Mouse (Mus musculus): ENCODE results near the gene Raver1. TPM values are rescaled to one million over a fixed set of nuclear protein-coding genes. Genes with fewer than 3 reads are reported as not detected.

The Raver1 gene
- polyA plus RNA-seq, 1 experiment from 2014 or later = 40.7 TPM

DNA sequence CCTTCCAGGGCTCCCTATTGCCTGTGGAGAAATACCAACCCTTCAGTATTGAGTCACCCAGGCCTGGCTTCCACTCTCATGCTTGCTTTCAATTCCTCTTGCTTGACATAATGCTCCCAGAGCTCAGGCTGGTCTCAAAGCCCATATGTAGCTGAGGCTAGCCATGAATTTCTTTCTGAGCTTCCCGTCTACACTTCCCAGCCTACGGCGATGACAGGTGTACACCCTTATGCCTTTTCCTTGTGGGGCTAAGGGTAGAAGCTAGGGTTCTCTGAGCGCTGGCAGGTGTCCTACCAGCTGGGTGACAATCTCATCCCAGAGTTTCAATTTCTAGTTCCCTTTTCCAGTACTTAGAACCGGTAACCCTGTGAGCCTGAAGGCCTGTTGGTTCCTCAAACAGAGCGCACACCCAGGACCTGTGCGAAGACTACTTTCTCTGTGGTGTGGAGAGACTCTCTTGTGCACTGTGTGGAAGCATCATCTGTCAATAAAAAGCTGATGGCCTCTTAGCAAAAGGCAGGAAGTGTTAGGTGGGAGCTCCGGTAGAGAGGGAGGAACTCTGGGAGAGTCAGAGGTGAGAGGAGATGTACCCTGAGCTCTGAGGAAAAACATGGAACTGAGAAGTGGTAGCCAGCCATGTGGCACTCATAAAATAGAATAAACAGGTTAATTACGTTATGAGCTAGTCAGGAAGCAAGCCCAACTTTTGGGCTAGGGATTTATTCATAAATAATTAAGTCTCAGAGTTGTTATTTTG lies 33.9 kb upstream of the Raver1 start:
- no peak for ATAC-seq
- Histone ChIP-seq H3K27me3 (no peaks in the 10 kb centered on the region), H3K36me3 (peaks cover 65% of the 10 kb centered on the region), H3K9me3 (no peaks in the 10 kb centered on the region), H3K9ac (replicated peaks) (no peak overlapping the region), H3K4me3 (replicated peaks) (no peak overlapping the region), H3K27ac (no peak overlapping the region), H3K4me2 (replicated peaks) (no peak overlapping the region), H3K4me1 (replicated peaks) (peaks cover 6% of the 10 kb centered on the region)
- WGBS = 89% methylated on average over 9 of the region's 9 CpGs

DNA sequence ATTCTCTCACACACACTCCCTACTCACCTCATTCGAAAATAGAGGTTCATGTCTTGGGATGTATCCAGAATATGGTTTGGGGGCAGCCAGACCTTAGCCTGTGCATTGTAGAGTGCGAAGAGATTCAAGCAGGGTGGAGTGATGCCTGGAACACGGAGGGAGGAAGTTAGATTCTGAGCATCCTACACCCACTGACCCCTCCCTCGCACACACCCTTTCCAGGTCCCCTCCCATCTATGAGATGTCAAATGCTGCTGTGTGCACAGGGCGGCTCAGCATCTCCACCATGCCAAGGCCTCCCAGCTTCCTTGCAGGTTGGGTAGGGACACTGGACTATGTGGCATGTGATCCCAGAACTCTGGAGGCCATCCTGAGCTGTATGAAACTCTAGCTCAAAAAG lies 33.0 kb upstream of the Raver1 start:
- H3K4me2 ChIP-seq (replicated peaks) = no peak overlapping the region
- no peak overlapping the region for H3K27ac ChIP-seq
- peaks cover 71% of the 10 kb centered on the region for H3K36me3 ChIP-seq
- no peaks in the 10 kb centered on the region for H3K27me3 ChIP-seq
- WGBS = 83% methylated on average over 5 of the region's 5 CpGs
- no peaks in the 10 kb centered on the region for H3K9me3 ChIP-seq
- no peak overlapping the region for H3K4me3 ChIP-seq (replicated peaks)
- no peak for ATAC-seq
- H3K9ac ChIP-seq (replicated peaks) = no peak overlapping the region
- H3K4me1 ChIP-seq (replicated peaks) = no peaks in the 10 kb centered on the region

DNA sequence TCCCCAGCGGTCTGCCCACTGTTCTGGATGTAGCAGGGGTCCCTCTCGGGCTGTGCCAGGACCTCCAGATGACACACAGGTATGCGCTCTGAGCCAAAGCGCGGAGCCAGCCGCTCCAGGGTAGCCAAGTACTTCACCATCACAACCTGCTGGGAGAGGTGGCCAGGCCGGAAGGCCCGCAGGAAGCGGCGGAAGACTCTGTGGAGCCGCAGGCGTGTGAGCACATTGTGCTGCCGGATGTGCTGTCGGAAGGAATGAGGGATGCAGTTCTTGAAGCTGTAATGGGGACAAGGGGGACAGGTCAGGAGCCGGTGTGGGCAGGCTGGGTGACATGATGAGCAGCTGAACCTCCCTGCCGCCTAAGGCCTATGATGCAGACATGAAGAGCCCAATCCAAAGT lies 29.7 kb upstream of the Raver1 start:
- H3K4me3 ChIP-seq (replicated peaks) = no peak overlapping the region
- no peaks in the 10 kb centered on the region for H3K9me3 ChIP-seq
- no peak overlapping the region for H3K4me2 ChIP-seq (replicated peaks)
- ATAC-seq = no peak
- WGBS = 90% methylated on average over 16 of the region's 16 CpGs
- no peak overlapping the region for H3K27ac ChIP-seq
- H3K4me1 ChIP-seq (replicated peaks) = no peaks in the 10 kb centered on the region
- no peaks in the 10 kb centered on the region for H3K27me3 ChIP-seq
- peaks cover 56% of the 10 kb centered on the region for H3K36me3 ChIP-seq
- no peak overlapping the region for H3K9ac ChIP-seq (replicated peaks)

DNA sequence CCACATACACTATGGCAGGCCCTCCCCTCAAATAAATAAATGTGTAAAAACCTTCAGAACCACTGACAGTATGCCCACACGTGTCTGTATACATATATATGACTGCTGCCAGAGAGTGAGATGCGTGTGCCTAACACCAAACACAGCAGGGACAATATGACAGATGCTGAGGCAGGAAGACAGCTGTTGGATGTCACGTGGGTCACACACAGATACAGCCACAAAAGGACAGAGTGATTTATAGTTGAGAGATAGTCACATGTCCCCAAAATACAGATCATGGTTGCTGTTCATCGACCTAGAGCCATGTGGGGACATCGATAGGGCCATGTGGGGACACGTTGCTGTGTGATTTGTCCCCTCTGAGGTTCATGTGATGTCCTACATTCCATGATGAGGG lies 25.3 kb upstream of the Raver1 start:
- 82% methylated on average over 6 of the region's 6 CpGs for WGBS
- Histone ChIP-seq H3K36me3 (peaks cover 20% of the 10 kb centered on the region), H3K9me3 (no peaks in the 10 kb centered on the region), H3K4me2 (replicated peaks) (no peak overlapping the region), H3K27ac (no peak overlapping the region), H3K4me3 (replicated peaks) (no peak overlapping the region), H3K27me3 (no peaks in the 10 kb centered on the region), H3K4me1 (replicated peaks) (no peaks in the 10 kb centered on the region), H3K9ac (replicated peaks) (no peak overlapping the region)
- no peak for ATAC-seq

DNA sequence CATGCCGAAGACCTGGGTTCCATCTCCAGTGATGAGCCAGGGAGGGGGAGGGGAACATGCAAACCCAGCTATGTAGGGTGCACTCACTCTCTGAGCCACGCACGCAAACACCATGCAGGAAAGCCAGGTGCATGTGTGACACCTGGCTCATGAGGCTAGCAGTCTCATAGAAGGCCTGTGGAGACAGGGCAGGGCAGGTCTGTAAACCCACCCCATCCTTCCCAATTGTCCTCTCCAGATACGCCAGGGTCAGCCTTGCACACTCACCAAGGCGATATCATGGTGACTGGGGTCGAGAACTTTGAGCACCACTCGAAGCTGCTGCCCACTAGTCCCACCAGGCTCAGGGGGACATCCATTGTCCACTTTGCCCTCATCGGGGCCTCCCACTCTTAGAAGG lies 23.3 kb upstream of the Raver1 start:
- no peak for ATAC-seq

DNA sequence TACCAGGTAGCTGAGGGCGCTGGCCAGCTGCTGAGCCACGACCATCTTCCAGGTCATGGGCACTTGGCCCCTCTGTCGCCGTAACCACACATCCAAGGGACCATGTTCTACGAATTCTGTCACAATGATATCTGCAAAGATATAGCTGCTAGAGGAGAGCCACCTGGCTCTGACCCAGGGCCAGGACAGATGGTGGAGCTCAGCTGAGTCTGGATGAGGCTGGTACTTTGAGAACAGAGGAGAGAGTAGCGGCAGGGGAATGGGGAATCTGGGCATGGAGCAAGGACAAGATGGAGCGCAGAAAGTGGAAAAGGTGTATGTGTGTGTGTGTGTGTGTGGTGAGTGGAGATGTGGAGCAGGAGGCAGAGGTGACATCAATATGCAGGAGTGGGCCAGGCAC lies 22.4 kb upstream of the Raver1 start:
- Histone ChIP-seq H3K36me3 (peaks cover 9% of the 10 kb centered on the region; the same call in 1 of the 2 replicates), H3K9me3 (no peaks in the 10 kb centered on the region), H3K27me3 (no peaks in the 10 kb centered on the region), H3K4me1 (replicated peaks) (no peaks in the 10 kb centered on the region), H3K9ac (replicated peaks) (no peak overlapping the region), H3K4me3 (replicated peaks) (no peak overlapping the region), H3K27ac (no peak overlapping the region), H3K4me2 (replicated peaks) (no peak overlapping the region)
- WGBS = 91% methylated on average over 7 of the region's 7 CpGs
- ATAC-seq = no peak

More for the DNA sequence above, 23.3 kb upstream of the Raver1 start:
- H3K9ac ChIP-seq (replicated peaks) = no peak overlapping the region
- H3K36me3 ChIP-seq = peaks cover 7% of the 10 kb centered on the region
- H3K4me3 ChIP-seq (replicated peaks) = no peak overlapping the region
- no peak overlapping the region for H3K4me2 ChIP-seq (replicated peaks)
- no peaks in the 10 kb centered on the region for H3K9me3 ChIP-seq
- H3K27me3 ChIP-seq = no peaks in the 10 kb centered on the region
- H3K4me1 ChIP-seq (replicated peaks) = no peaks in the 10 kb centered on the region
- no peak overlapping the region for H3K27ac ChIP-seq
- 92% methylated on average over 8 of the region's 8 CpGs for WGBS

DNA sequence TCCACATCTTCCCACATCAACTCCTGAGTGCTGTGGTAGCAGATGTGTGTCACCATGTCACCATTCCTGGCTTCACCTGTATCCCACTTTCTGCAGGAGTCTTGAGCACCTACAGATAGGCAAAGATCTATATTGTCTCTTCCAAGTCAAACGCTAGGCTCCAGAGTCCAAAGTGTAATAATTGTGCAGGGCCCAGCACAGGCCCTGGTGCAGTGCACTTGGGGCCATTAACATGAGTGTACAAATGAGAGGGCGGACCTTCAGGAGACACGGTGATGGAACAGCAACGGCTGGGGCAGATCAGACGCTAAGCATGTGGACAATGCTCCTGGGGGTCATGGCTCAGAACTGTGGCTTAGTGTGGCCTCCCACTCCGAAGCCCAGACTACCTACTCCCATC lies 21.9 kb upstream of the Raver1 start:
- WGBS = 95% methylated on average over 6 of the region's 6 CpGs
- no peaks in the 10 kb centered on the region for H3K27me3 ChIP-seq
- ATAC-seq = no peak

DNA sequence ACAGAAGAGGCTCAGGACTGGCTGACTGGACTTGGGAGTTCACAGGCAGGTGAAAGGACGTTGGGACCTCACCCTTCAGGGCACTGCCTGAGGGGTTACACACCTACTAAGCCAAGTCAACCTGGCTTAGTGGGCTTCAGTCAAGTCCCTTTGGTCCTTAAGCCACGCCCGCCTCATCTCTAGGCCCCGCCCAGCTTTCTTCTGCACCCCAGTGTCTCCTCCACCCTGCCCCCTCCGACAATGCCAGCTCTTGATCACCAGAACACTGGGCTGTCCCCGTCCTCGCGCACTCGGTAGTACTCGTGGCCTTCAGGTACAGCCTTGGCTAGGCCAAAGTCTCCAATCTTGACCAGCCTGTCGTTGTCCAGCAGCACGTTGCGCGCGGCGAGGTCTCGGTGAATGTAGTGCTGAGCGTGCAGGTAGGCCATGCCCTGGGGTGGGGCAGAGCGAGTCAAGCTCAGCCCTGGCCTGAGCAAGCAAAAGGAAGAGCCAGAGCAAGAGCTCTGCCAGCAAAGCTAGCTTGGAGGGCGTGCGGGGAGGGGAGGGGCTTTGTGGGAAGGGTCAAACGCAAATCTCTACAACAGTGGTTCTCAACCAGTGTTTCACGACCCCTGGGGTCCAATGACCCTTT lies 15.9 kb upstream of the Raver1 start:
- Histone ChIP-seq H3K4me1 (replicated peaks) (no peaks in the 10 kb centered on the region), H3K36me3 (peaks cover 24% of the 10 kb centered on the region; the same call in 1 of the 2 replicates), H3K27me3 (no peaks in the 10 kb centered on the region), H3K9me3 (no peaks in the 10 kb centered on the region), H3K9ac (replicated peaks) (no peak overlapping the region), H3K4me2 (replicated peaks) (no peak overlapping the region), H3K4me3 (replicated peaks) (no peak overlapping the region), H3K27ac (no peak overlapping the region)
- no peak for ATAC-seq
- WGBS = 46% methylated on average over 23 of the region's 23 CpGs

More for the DNA sequence above, 21.9 kb upstream of the Raver1 start:
- Histone ChIP-seq H3K36me3 (peaks cover 14% of the 10 kb centered on the region; the same call in 1 of the 2 replicates), H3K4me1 (replicated peaks) (no peaks in the 10 kb centered on the region), H3K9ac (replicated peaks) (no peak overlapping the region), H3K27ac (no peak overlapping the region), H3K4me3 (replicated peaks) (no peak overlapping the region), H3K4me2 (replicated peaks) (no peak overlapping the region), H3K9me3 (no peaks in the 10 kb centered on the region)

DNA sequence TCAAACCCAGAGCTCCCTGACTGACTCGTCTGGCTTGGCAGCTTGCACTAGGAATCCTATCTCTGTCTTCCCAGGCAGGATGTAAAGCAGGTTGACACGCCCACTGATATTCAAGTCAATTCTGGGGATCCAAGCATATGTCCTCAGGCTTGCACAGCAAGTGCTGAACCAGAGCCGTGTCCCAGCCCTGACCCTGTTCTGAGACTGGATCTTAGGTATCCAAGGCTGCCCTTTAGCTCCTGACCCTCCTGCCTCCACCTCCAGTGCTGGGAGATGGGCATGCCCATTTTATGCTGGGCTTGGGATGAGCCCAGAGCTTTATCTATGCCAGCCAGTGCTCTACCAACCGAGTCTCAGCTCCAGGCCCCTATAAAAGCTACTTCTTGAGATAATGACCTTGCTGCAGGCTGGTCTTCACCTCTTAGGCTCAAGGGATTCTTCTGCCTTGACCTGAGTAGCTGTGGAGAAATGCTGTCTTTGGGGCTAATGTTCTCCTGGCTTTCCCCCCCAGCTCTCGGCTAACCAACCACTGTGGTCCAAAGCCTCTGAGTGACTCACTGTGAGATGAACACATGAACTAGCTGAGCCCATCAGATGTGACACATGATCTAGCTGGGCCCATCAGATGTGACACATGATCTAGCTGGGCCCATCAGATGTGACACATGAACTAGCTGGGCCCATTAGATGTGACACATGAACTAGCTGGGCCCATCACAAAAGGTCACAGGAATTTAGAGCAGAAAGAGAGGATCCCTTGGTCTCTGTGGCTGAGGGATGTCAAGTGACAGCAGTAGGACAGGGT lies 14.2 kb upstream of the Raver1 start:
- ATAC-seq = no peak
- Histone ChIP-seq H3K27ac (no peak overlapping the region), H3K36me3 (peaks cover 24% of the 10 kb centered on the region; the same call in 1 of the 2 replicates), H3K9ac (replicated peaks) (no peak overlapping the region), H3K4me2 (replicated peaks) (no peak overlapping the region), H3K4me3 (replicated peaks) (no peak overlapping the region), H3K27me3 (no peaks in the 10 kb centered on the region), H3K4me1 (replicated peaks) (no peaks in the 10 kb centered on the region), H3K9me3 (no peaks in the 10 kb centered on the region)
- 80% methylated on average over 5 of the region's 5 CpGs for WGBS

DNA sequence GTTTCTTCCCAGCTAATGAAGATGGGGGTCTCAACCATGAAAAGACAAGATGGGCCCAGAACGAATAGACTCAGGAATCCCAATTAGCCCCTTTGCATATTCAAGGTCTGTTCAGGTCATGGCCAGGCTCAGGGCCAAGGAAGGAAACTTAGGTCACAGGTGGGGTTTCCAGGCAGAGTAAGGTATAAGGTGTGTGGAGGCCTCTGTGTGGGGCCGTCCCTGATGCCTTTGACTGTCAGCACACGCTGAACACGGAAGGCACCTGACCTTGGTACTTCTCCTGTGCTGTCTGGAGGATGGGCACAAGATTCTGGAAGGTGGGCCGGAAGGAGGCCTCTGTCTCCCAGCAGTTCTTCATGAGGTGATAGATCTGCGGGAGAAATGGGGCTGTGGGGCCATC lies 13.0 kb upstream of the Raver1 start:
- ATAC-seq = no peak
- H3K9ac ChIP-seq (replicated peaks) = no peak overlapping the region

DNA sequence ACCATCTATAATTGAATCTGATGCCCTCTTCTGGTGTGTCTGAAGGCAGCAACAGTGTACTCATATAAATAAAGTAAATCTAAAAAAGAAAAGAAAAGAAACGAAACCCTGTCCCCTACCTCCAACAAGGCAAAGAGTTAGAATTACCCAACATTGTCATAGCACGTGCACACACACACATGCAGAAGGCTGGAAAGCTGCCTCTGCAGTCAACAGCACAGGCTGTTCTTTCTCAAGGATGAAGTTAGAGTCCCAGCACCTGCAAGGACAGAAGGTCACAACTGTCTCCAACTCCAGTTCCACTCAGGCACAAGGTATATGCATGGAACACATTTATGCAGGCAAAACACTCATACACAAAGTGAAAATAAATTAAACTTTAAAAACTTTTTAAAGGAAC lies 10.3 kb upstream of the Raver1 start:
- H3K9me3 ChIP-seq = no peaks in the 10 kb centered on the region
- ATAC-seq = no peak
- 0 out of 2 replicates have a peak, but pooled peaks cover 3% of the 10 kb centered on the region for H3K36me3 ChIP-seq
- 94% methylated on average over 2 of the region's 2 CpGs for WGBS
- H3K4me2 ChIP-seq (replicated peaks) = no peak overlapping the region
- H3K4me3 ChIP-seq (replicated peaks) = no peak overlapping the region
- H3K27ac ChIP-seq = no peak overlapping the region
- no peaks in the 10 kb centered on the region for H3K27me3 ChIP-seq
- no peak overlapping the region for H3K9ac ChIP-seq (replicated peaks)
- H3K4me1 ChIP-seq (replicated peaks) = peaks cover 8% of the 10 kb centered on the region; the same call in 1 of the 2 replicates

More for the DNA sequence above, 13.0 kb upstream of the Raver1 start:
- no peaks in the 10 kb centered on the region for H3K9me3 ChIP-seq
- H3K4me3 ChIP-seq (replicated peaks) = no peak overlapping the region
- WGBS = 92% methylated on average over 6 of the region's 6 CpGs
- H3K4me2 ChIP-seq (replicated peaks) = no peak overlapping the region
- H3K36me3 ChIP-seq = peaks cover 17% of the 10 kb centered on the region; the same call in 1 of the 2 replicates
- no peak overlapping the region for H3K27ac ChIP-seq
- no peaks in the 10 kb centered on the region for H3K27me3 ChIP-seq
- peaks cover 8% of the 10 kb centered on the region; the same call in 1 of the 2 replicates for H3K4me1 ChIP-seq (replicated peaks)

All from midbrain, embryonic 13.5 days (tissue).